Mouse (Mus musculus) neutrophil, adult 65 days (primary cell): Measurements from ENCODE around the gene Olfr203. TPM values are rescaled to one million over a fixed set of nuclear protein-coding genes. Genes with fewer than 3 reads are reported as not detected.

ENCODE experiments used
- total RNA-seq: library from RNA; stranded (reverse); gene quantifications from 2 replicates; pipeline ENCODE4 v1.2.4, GENCODE M21; 2023

The Olfr203 gene
- not detected in 2 replicates for total RNA-seq

GRCm38 (mm10) chr16:59298581-59298980, at the start of gene Olfr203:
Gene Olfr203 (plus strand): TSS chr16:59298881.

GRCm38 (mm10) chr16:59272532-59272931, 26.1 kb upstream of the Olfr203 start, which contains the start of gene Olfr201:
Gene Olfr201 (minus strand): TSS chr16:59272632.

GRCm38 (mm10) chr16:59286693-59287092, 12.0 kb upstream of the Olfr203 start, which contains the start of gene Olfr202:
Gene Olfr202 (minus strand): TSS chr16:59286793.

GRCm38 (mm10) chr16:59318148-59318547, 19.5 kb downstream of the Olfr203 start, which contains the start of gene Olfr204:
Gene Olfr204 (minus strand): TSS chr16:59318248.

GRCm38 (mm10) chr16:59331038-59331437, 32.4 kb downstream of the Olfr203 start, which contains the start of gene Olfr205:
Gene Olfr205 (minus strand): TSS chr16:59331138.

GRCm38 (mm10) chr16:59349146-59349545, 50.5 kb downstream of the Olfr203 start, which contains the start of gene Olfr206:
Gene Olfr206 (minus strand): TSS chr16:59349246.

Other genes starting within 250 kb of the Olfr203 start
- gene Olfr190, start 220.9 kb upstream of the Olfr203 start, total RNA-seq = not detected in 2 replicates
- not detected in 2 replicates for gene Olfr191, start 209.1 kb upstream of the Olfr203 start, total RNA-seq
- gene Olfr193, start 187.0 kb upstream of the Olfr203 start, total RNA-seq = not detected in 2 replicates
- gene Olfr194, start 177.8 kb upstream of the Olfr203 start, total RNA-seq = not detected in 2 replicates
- gene Olfr195, start 151.8 kb upstream of the Olfr203 start, total RNA-seq = not detected in 2 replicates
- gene Olfr196, start 128.4 kb upstream of the Olfr203 start, total RNA-seq = not detected in 2 replicates
- not detected in 2 replicates for gene Olfr198, start 95.3 kb upstream of the Olfr203 start, total RNA-seq
- gene Olfr199, start 79.1 kb upstream of the Olfr203 start, total RNA-seq = not detected in 2 replicates
- gene Olfr201, start 26.2 kb upstream of the Olfr203 start, total RNA-seq = not detected in 2 replicates
- not detected in 2 replicates for gene Olfr202, start 12.1 kb upstream of the Olfr203 start, total RNA-seq
- not detected in 2 replicates for gene Olfr204, start 19.4 kb downstream of the Olfr203 start, total RNA-seq
- not detected in 2 replicates for gene Olfr205, start 32.3 kb downstream of the Olfr203 start, total RNA-seq
- gene Olfr206, start 50.4 kb downstream of the Olfr203 start, total RNA-seq = not detected in 2 replicates
- gene Olfr209, start 65.1 kb downstream of the Olfr203 start, total RNA-seq = not detected in 2 replicates
- gene Gabrr3, start 108.5 kb downstream of the Olfr203 start, total RNA-seq = not detected in 2 replicates
- 12.0 and 16.5 TPM in 2 replicates for gene Riox2, start 172.9 kb downstream of the Olfr203 start, total RNA-seq